Mouse (Mus musculus) MEL (cell line): Measurements from ENCODE around the gene Cdh15. TPM values are rescaled to one million over a fixed set of nuclear protein-coding genes. Genes with fewer than 3 reads are reported as not detected.

ENCODE experiments used
- DNase-seq: peaks from one replicate; pipeline ENCODE4 v3.0.0; 2011; ENCODE audit warnings: low read depth, low spot score
- H3K27ac ChIP-seq: 2 replicates; pipeline ENCODE4 v1.5.1; 2012; ENCODE audit warnings: low read depth, mild to moderate bottlenecking, control low read depth, low read length, moderate library complexity; ENCODE audit not compliant: control insufficient read depth
- H3K27me3 ChIP-seq, 2 experiments: fragments of 150-350 bp in 1 of 2; sonication (generic) in 1 of 2; 2 replicates each; pipeline ENCODE4 v1.6.1; 2012; ENCODE audit warnings: low read length in 2 of 2, mild to moderate bottlenecking in 2 of 2, improper control_type of control experiment in 1 of 2, moderate library complexity in 1 of 2; ENCODE audit not compliant: insufficient read depth in 2 of 2, control insufficient read depth in 1 of 2
- H3K36me3 ChIP-seq, 2 experiments: 2 replicates each; pipeline ENCODE4 v1.6.1; 2012 to 2014; ENCODE audit warnings: low read length in 2 of 2, improper control_type of control experiment in 1 of 2, inconsistent platforms in 1 of 2, mild to moderate bottlenecking in 1 of 2; ENCODE audit not compliant: insufficient read depth in 2 of 2, control insufficient read depth in 1 of 2
- H3K4me1 ChIP-seq, 2 experiments: fragments of 150-350 bp in 1 of 2; sonication (generic) in 1 of 2; 2 replicates each; pipeline ENCODE4 v1.6.1; 2012; ENCODE audit warnings: low read length in 2 of 2, improper control_type of control experiment in 1 of 2, mild to moderate bottlenecking in 1 of 2; ENCODE audit not compliant: insufficient read depth in 2 of 2, control insufficient read depth in 1 of 2
- H3K4me3 ChIP-seq, 2 experiments: fragments of 150-350 bp in 1 of 2; sonication (generic) in 1 of 2; 2 replicates each; pipeline ENCODE4 v1.5.1; 2012; ENCODE audit warnings: low read depth in 2 of 2, low read length in 2 of 2, mild to moderate bottlenecking in 2 of 2, moderate library complexity in 2 of 2, control low read depth in 1 of 2, improper control_type of control experiment in 1 of 2; ENCODE audit not compliant: control insufficient read depth in 1 of 2, insufficient read depth in 1 of 2
- H3K79me2 ChIP-seq: 2 replicates; pipeline ENCODE4 v1.6.1; 2012; ENCODE audit warnings: mild to moderate bottlenecking, low read length, moderate library complexity; ENCODE audit not compliant: control insufficient read depth, poor library complexity, insufficient read depth
- H3K9ac ChIP-seq: 2 replicates; pipeline ENCODE4 v1.6.1; 2012; ENCODE audit warnings: low read depth, mild to moderate bottlenecking, control low read depth, low read length, moderate library complexity; ENCODE audit not compliant: control insufficient read depth, poor library complexity, severe bottlenecking
- H3K9me3 ChIP-seq: fragments of 150-350 bp; sonication (generic); replicated peaks from 2 replicates; pipeline ENCODE4 v1.6.1; 2012; ENCODE audit warnings: mild to moderate bottlenecking, low read length, improper control_type of control experiment, moderate library complexity; ENCODE audit not compliant: insufficient read depth
- CHD2 ChIP-seq: IDR thresholded peaks from 2 replicates; pipeline ENCODE4 v1.6.1; 2011; ENCODE audit warnings: low read length, improper control_type of control experiment
- CTCF ChIP-seq, 3 experiments: IDR thresholded peaks in 2 of 3; conservative IDR thresholded peaks in 1 of 3; 2 replicates each; pipeline ENCODE4 v1.5.1; 2011 to 2012; ENCODE audit warnings: low read length in 3 of 3, low read depth in 2 of 3, mild to moderate bottlenecking in 2 of 3, improper control_type of control experiment in 1 of 3, inconsistent platforms in 1 of 3, mixed read lengths in 1 of 3, moderate library complexity in 1 of 3; ENCODE audit not compliant: control insufficient read depth in 1 of 3, insufficient read depth in 1 of 3, poor library complexity in 1 of 3, severe bottlenecking in 1 of 3
- ELF1 ChIP-seq: IDR thresholded peaks from 2 replicates; pipeline ENCODE4 v1.6.1; 2014; ENCODE audit warnings: low read depth, mild to moderate bottlenecking, inconsistent platforms, low read length, improper control_type of control experiment, moderate library complexity
- EP300 ChIP-seq, 2 experiments: IDR thresholded peaks; 2 replicates each; pipeline ENCODE4 v1.6.1; 2011; ENCODE audit warnings: improper control_type of control experiment in 2 of 2, low read length in 2 of 2, low read depth in 1 of 2, mild to moderate bottlenecking in 1 of 2
- GATA1 ChIP-seq: IDR thresholded peaks from 2 replicates; pipeline ENCODE4 v1.6.1; 2011; ENCODE audit warnings: low read depth, low read length, improper control_type of control experiment
- HCFC1 ChIP-seq: IDR thresholded peaks from 2 replicates; pipeline ENCODE4 v1.6.1; 2012; ENCODE audit warnings: low read depth, mild to moderate bottlenecking, inconsistent platforms, low read length, improper control_type of control experiment, moderate library complexity
- KAT2A ChIP-seq: conservative IDR thresholded peaks from 2 replicates; pipeline ENCODE4 v1.6.1; 2012; ENCODE audit warnings: low read depth, low read length, improper control_type of control experiment, inconsistent platforms
- MXI1 ChIP-seq: IDR thresholded peaks from 2 replicates; pipeline ENCODE4 v1.6.1; 2011; ENCODE audit warnings: mild to moderate bottlenecking, low read depth, low read length, improper control_type of control experiment
- MYB ChIP-seq: IDR thresholded peaks from 2 replicates; pipeline ENCODE4 v1.6.1; 2011; ENCODE audit warnings: mild to moderate bottlenecking, low read depth, low read length, improper control_type of control experiment
- MYC ChIP-seq: IDR thresholded peaks from 2 replicates; pipeline ENCODE4 v1.6.1; 2011; ENCODE audit warnings: low read depth, mild to moderate bottlenecking, low read length, improper control_type of control experiment, moderate library complexity
- NELFE ChIP-seq: IDR thresholded peaks from 2 replicates; pipeline ENCODE4 v1.6.1; 2011; ENCODE audit warnings: low read depth, low read length, improper control_type of control experiment
- NRF1 ChIP-seq: IDR thresholded peaks from 2 replicates; pipeline ENCODE4 v1.6.1; 2014; ENCODE audit warnings: low read depth, mild to moderate bottlenecking, inconsistent platforms, low read length, improper control_type of control experiment, moderate library complexity; ENCODE audit not compliant: poor library complexity, insufficient read depth, severe bottlenecking
- POLR2A ChIP-seq, 2 experiments: IDR thresholded peaks; 2 replicates each; pipeline ENCODE4 v1.6.1; 2011 to 2012; ENCODE audit warnings: low read length in 2 of 2, mild to moderate bottlenecking in 2 of 2, control low read depth in 1 of 2, improper control_type of control experiment in 1 of 2, low read depth in 1 of 2, moderate library complexity in 1 of 2; ENCODE audit not compliant: control insufficient read depth in 1 of 2, insufficient read depth in 1 of 2, poor library complexity in 1 of 2
- POLR2AphosphoS2 ChIP-seq: IDR thresholded peaks from 2 replicates; pipeline ENCODE4 v1.6.1; 2011; ENCODE audit warnings: low read length, improper control_type of control experiment
- RAD21 ChIP-seq: IDR thresholded peaks from 2 replicates; pipeline ENCODE4 v1.6.1; 2011; ENCODE audit warnings: mild to moderate bottlenecking, low read depth, low read length, improper control_type of control experiment
- SMC3 ChIP-seq: IDR thresholded peaks from 2 replicates; pipeline ENCODE4 v1.6.1; 2011; ENCODE audit warnings: low read depth, low read length, improper control_type of control experiment
- TAL1 ChIP-seq: IDR thresholded peaks from 2 replicates; pipeline ENCODE4 v1.6.1; 2012; ENCODE audit warnings: mild to moderate bottlenecking, inconsistent platforms, low read length, moderate library complexity, mixed read lengths
- USF1 ChIP-seq: IDR thresholded peaks from 2 replicates; pipeline ENCODE4 v1.6.1; 2014; ENCODE audit warnings: low read depth, mild to moderate bottlenecking, inconsistent platforms, low read length, improper control_type of control experiment, moderate library complexity
- ZC3H11A ChIP-seq: IDR thresholded peaks from 2 replicates; pipeline ENCODE4 v1.6.1; 2012; ENCODE audit warnings: low read depth, mild to moderate bottlenecking, inconsistent platforms, low read length, improper control_type of control experiment
- ZKSCAN1 ChIP-seq: IDR thresholded peaks from 2 replicates; pipeline ENCODE4 v1.6.1; 2012; ENCODE audit warnings: low read depth, mild to moderate bottlenecking, inconsistent platforms, low read length, improper control_type of control experiment, moderate library complexity
- polyA plus RNA-seq, 2 experiments: library from polyadenylated mRNA; stranded (reverse) in 1 of 2; unstranded in 1 of 2; fragments of >175 nt in 1 of 2; fragments of >200 nt in 1 of 2; gene quantifications; 2 replicates each; pipeline versions ENCODE4 v1.2.1 to v1.2.4; 2012; ENCODE audit warnings: low replicate concordance in 2 of 2, low read depth in 1 of 2; ENCODE audit not compliant: insufficient read length in 2 of 2, insufficient read depth in 1 of 2, missing spikeins in 1 of 2
- total RNA-seq: library from RNA; depleted of rRNA; stranded (reverse); fragments of 300-350 nt; gene quantifications from 2 replicates; pipeline ENCODE4 v1.2.3, GENCODE M21; 2012

The Cdh15 gene
- total and polyA plus RNA-seq, 3 experiments = 0.08 to 0.71 TPM; not detected in 1

DNA sequence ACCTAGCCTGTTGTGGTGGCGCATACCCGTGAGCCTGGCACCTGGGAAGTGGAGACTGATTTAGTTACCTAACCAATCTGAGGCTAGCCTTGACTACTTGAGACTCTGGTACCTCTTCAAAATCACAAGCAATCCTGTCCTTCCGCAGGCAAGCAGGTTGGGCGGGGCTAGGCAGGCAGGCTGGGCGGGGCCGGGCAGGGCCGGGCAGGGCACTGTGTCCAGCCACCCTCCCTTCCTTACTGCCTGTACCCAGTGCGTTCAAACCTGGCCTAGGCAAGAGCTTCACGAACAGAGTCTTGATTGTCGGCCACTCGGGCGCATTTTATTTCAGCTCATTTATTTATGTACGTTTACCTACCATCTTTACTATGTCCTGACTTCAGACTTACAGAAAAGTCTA, 12.1 kb downstream of the Cdh15 start:
- Histone ChIP-seq H3K4me1 (peaks cover 0 to 7% of the 10 kb centered on the region in 2 experiments; a peak in 2 of 4 replicates), H3K27me3 (peaks cover 0 to 2% of the 10 kb centered on the region in 2 experiments; a peak in 2 of 4 replicates), H3K27ac (no peak overlapping the region), H3K36me3 (no peaks in the 10 kb centered on the region)
- DNase-seq = no peak
- TF ChIP-seq CHD2 = no peak
- TF ChIP-seq EP300 (IDR thresholded peaks at IDR 0.05; ENCODE audit: low read depth in 1 of 2, low read length in 2 of 2) = no peak
- TF ChIP-seq KAT2A = no peak
- TF ChIP-seq HCFC1 = no peak
- TF ChIP-seq NELFE = no peak
- no peak for TF ChIP-seq USF1
- TF ChIP-seq ELF1 = no peak
- no peak for TF ChIP-seq MYB
- no peak for TF ChIP-seq MYC
- TF ChIP-seq RAD21 = no peak
- TF ChIP-seq, all 39 proteins: peak for 0
- H3K9ac ChIP-seq = no peak overlapping the region
- H3K9me3 ChIP-seq = no peaks in the 10 kb centered on the region
- no peaks in the 10 kb centered on the region for H3K79me2 ChIP-seq
- H3K4me3 ChIP-seq = no peak overlapping the region

- Histone ChIP-seq H3K27me3 (no peaks in the 10 kb centered on the region), H3K79me2 (no peaks in the 10 kb centered on the region), H3K27ac (no peak overlapping the region), H3K4me3 (peak overlapping the region; percentile 48 to 64), H3K4me1 (peaks cover 2 to 18% of the 10 kb centered on the region in 2 experiments; a peak in 3 of 4 replicates), H3K9me3 (no peaks in the 10 kb centered on the region), H3K36me3 (no peaks in the 10 kb centered on the region), H3K9ac (peak overlapping the region; percentile 46)
- TF ChIP-seq EP300 (IDR thresholded peaks at IDR 0.05; ENCODE audit: low read depth in 1 of 2, low read length in 2 of 2) = 0 out of 4 replicates have a peak, but pooled peaks of 1 of the 2 experiments have one; percentile 13
- no peak for TF ChIP-seq POLR2A (IDR thresholded peaks at IDR 0.05; ENCODE audit: control insufficient read depth in 1 of 2, insufficient read depth in 1 of 2, low read depth in 1 of 2, low read length in 2 of 2, poor library complexity in 1 of 2)
- DNase-seq = peak; percentile 40
Measured at GRCm38 (mm10) chr8:122864719-122865129, 17.0 kb downstream of the Cdh15 start.

- Histone ChIP-seq H3K36me3 (no peaks in the 10 kb centered on the region; a peak in 1 of 4 replicates), H3K4me3 (peak overlapping the region; percentile 48 to 64; a peak in 3 of 4 replicates), H3K9me3 (no peaks in the 10 kb centered on the region), H3K4me1 (peaks cover 2 to 22% of the 10 kb centered on the region in 2 experiments; a peak in 3 of 4 replicates), H3K27me3 (no peaks in the 10 kb centered on the region), H3K27ac (no peak overlapping the region), H3K79me2 (no peaks in the 10 kb centered on the region), H3K9ac (peak overlapping the region; percentile 46)
- no peak for TF ChIP-seq NELFE
- TF ChIP-seq MYC = no peak
- no peak for TF ChIP-seq GATA1
- peak; percentile 43 to 86 (median 79) for TF ChIP-seq CTCF (IDR thresholded peaks at IDR 0.05 in 2 of 3, conservative IDR thresholded peaks at IDR 0.05 in 1 of 3; ENCODE audit: control insufficient read depth in 1 of 3, insufficient read depth in 1 of 3, low read depth in 2 of 3, low read length in 3 of 3, poor library complexity in 1 of 3, severe bottlenecking in 1 of 3)
- TF ChIP-seq MXI1 = no peak
- peak; percentile 67 for TF ChIP-seq ZC3H11A
- no peak for TF ChIP-seq MYB
- peak; percentile 78 for TF ChIP-seq RAD21
- no peak for TF ChIP-seq POLR2AphosphoS2
- 0 out of 2 replicates have a peak, but pooled peaks have one; percentile 17 for TF ChIP-seq HCFC1
- no peak for TF ChIP-seq CHD2
- no peak for TF ChIP-seq NRF1
- TF ChIP-seq ZKSCAN1 = no peak
- TF ChIP-seq SMC3 = peak; percentile 84
- no peak for TF ChIP-seq TAL1
- DNase-seq = peak; percentile 74
Measured at GRCm38 (mm10) chr8:122865441-122865840, 17.7 kb downstream of the Cdh15 start.
